Mouse (Mus musculus): Measurements from ENCODE around the gene Chchd10.

DNA sequence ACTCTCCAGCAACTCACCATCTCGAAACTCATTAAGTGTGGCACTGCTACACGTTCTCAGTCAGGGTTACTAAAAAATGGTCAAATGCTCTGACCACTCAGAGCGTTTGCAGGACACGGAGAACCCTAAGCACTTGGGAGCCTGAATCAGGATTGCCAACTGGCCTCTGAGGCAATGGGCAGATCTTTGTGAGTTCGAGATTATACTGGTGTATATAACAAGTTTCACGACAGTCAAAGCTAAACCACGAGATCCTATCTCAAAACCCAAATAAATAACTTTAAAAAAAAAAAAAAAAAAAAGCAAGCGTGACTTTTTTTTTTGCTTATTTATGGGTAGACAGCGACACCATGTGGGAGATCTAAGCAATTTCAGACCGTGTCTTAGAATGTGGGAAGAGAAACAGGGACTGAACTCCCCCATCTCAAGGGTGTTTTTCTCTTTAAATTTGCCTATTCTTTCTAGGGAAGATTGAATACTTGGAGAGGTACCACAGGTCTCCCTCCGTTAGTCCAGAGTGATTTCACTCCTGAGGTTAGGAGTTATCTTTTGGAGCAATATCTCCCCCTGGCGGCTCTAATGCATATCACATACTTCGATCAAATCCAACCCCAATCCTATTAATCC, 18.6 kb downstream of the Chchd10 start:
- TF ChIP-seq POLR2A (IDR thresholded peaks at IDR 0.05; ENCODE audit: low read depth, low read length), result no peak
- TF ChIP-seq MAFK (IDR thresholded peaks at IDR 0.05; ENCODE audit: insufficient replicate concordance, low read length), result no peak
- TF ChIP-seq BHLHE40 (IDR thresholded peaks at IDR 0.05; ENCODE audit: low read depth, low read length), result peak; percentile 74
- peak; percentile 73 to 94 for TF ChIP-seq CTCF (conservative IDR thresholded peaks at IDR 0.05 in 1 of 2, IDR thresholded peaks at IDR 0.05 in 1 of 2; ENCODE audit: low read depth in 2 of 2, low read length in 2 of 2)
- TF ChIP-seq EP300 (IDR thresholded peaks at IDR 0.05; ENCODE audit: low read length), result no peak
- TF ChIP-seq USF2 (conservative IDR thresholded peaks at IDR 0.05; ENCODE audit: low read depth, low read length), result no peak
- TF ChIP-seq IRF4 (IDR thresholded peaks at IDR 0.05; ENCODE audit: low read depth, low read length), result no peak
- peak; percentile 76 for TF ChIP-seq RAD21 (IDR thresholded peaks at IDR 0.05; ENCODE audit: low read depth, low read length)

Measured in CH12.LX (cell line).